Mouse (Mus musculus) brain, embryonic 14.5 days (tissue): Measurements from ENCODE around the gene Trpm3.

Experiments used
- CTCF ChIP-seq: fragments of 200-500 bp; IDR thresholded peaks from 2 replicates; pipeline ENCODE4 v1.5.1; 2012; ENCODE audit warnings: inconsistent platforms, mild to moderate bottlenecking, moderate library complexity, borderline replicate concordance; ENCODE audit not compliant: insufficient read depth, insufficient read length; ENCODE audit errors: extremely low read depth
- POLR2A ChIP-seq: fragments of 200-500 bp; IDR thresholded peaks from 2 replicates; pipeline ENCODE4 v1.6.1; 2012; ENCODE audit warnings: mild to moderate bottlenecking, inconsistent platforms, borderline replicate concordance; ENCODE audit not compliant: poor library complexity, insufficient read depth, insufficient read length, severe bottlenecking; ENCODE audit errors: extremely low read depth

DNA sequence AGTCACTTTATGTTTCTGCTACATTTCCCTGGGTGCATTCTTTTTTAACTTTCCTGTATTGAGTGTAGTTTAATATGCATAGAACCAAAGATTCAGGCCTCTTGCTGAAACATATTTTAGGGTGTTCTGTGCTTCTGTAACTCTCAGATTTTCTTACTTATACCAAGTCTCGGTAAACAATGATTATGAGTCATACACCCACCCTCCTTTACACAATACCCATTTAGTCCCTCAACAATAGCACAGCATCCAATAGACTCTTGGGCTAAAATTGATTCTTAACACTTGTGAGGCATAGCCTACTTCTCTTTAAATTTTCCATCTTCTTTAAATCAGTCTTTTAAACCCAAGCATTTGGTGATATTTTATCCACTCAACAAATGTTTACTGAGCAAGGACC lies 709.4 kb downstream of the Trpm3 start:
- TF ChIP-seq CTCF (no peak), POLR2A (no peak)
